Mouse (Mus musculus): Measurements from ENCODE around the gene D1Pas1. TPM values are rescaled to one million over a fixed set of nuclear protein-coding genes. Genes with fewer than 3 reads are reported as not detected.
A peak's percentile ranks its signal among the peaks of the same experiment; 100 is the strongest.

Gene D1Pas1
- polyA plus RNA-seq, 1 experiment from 2014 or later = 0.04 TPM

GRCm38 (mm10) chr1:186992113-186992512 is 24.9 kb downstream of the D1Pas1 start:
- Histone ChIP-seq H3K36me3 (no peaks in the 10 kb centered on the region), H3K4me2 (replicated peaks) (no peak overlapping the region), H3K27me3 (replicated peaks) (no peaks in the 10 kb centered on the region), H3K4me3 (replicated peaks) (no peak overlapping the region), H3K9ac (no peak overlapping the region), H3K27ac (no peak overlapping the region), H3K9me3 (no peaks in the 10 kb centered on the region), H3K4me1 (replicated peaks) (no peaks in the 10 kb centered on the region)
- no peak for ATAC-seq
- 94% methylated on average over 3 of the region's 3 CpGs for whole genome bisulfite sequencing

- no peak overlapping the region for H3K27ac ChIP-seq
- WGBS = 82% methylated on average over 21 of the region's 21 CpGs
- ATAC-seq = no peak
Measured at GRCm38 (mm10) chr1:186997596-186998304, 30.5 kb downstream of the D1Pas1 start.

DNA sequence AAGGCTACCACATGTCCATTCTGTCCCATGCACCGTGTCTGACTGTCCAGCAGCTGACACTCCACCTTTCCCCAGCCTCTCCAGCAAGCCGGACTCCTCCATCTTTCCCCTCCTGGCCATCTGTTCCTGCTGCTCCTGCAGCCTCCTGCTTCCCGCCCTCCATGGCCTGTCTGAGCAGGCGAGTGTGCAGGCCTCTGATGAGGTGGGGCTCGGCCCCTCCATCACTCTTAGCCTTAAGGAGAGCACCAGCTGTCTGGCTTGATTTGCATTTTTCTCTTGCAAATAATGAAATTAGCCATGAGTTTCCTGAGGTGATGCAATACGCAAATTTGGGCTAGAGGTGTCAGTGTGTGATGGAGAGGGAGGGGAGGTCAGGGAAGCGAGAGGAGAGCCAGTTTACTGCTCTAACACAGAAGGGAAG is 36.2 kb downstream of the D1Pas1 start:
- Histone ChIP-seq H3K36me3 (no peaks in the 10 kb centered on the region), H3K27me3 (replicated peaks) (no peaks in the 10 kb centered on the region), H3K4me1 (replicated peaks) (no peaks in the 10 kb centered on the region), H3K9ac (no peak overlapping the region), H3K27ac (no peak overlapping the region), H3K4me3 (replicated peaks) (no peak overlapping the region), H3K4me2 (replicated peaks) (no peak overlapping the region), H3K9me3 (no peaks in the 10 kb centered on the region)
- no peak for ATAC-seq
- 59% methylated on average over 7 of the region's 7 CpGs for WGBS

More at GRCm38 (mm10) chr1:186997596-186998304, 30.5 kb downstream of the D1Pas1 start:
- H3K4me2 ChIP-seq (replicated peaks) = no peak overlapping the region
- H3K9ac ChIP-seq = no peak overlapping the region
- no peaks in the 10 kb centered on the region for H3K4me1 ChIP-seq (replicated peaks)
- no peaks in the 10 kb centered on the region for H3K9me3 ChIP-seq
- no peaks in the 10 kb centered on the region for H3K27me3 ChIP-seq (replicated peaks)
- no peak overlapping the region for H3K4me3 ChIP-seq (replicated peaks)
- no peaks in the 10 kb centered on the region for H3K36me3 ChIP-seq

- Histone ChIP-seq H3K36me3 (no peaks in the 10 kb centered on the region), H3K9ac (no peak overlapping the region), H3K27me3 (replicated peaks) (no peaks in the 10 kb centered on the region), H3K4me3 (replicated peaks) (no peak overlapping the region), H3K4me2 (replicated peaks) (no peak overlapping the region), H3K9me3 (no peaks in the 10 kb centered on the region), H3K27ac (no peak overlapping the region), H3K4me1 (replicated peaks) (no peaks in the 10 kb centered on the region)
- ATAC-seq = peak; percentile 91
- WGBS = 87% methylated on average over 1 of the region's 1 CpGs
Measured at GRCm38 (mm10) chr1:187004306-187004705, 37.1 kb downstream of the D1Pas1 start.

- ATAC-seq = no peak
- no peaks in the 10 kb centered on the region for H3K9me3 ChIP-seq
- H3K4me2 ChIP-seq (replicated peaks) = no peak overlapping the region
- no peaks in the 10 kb centered on the region for H3K36me3 ChIP-seq
- WGBS = 88% methylated on average over 14 of the region's 14 CpGs
- H3K4me1 ChIP-seq (replicated peaks) = no peaks in the 10 kb centered on the region
- H3K27me3 ChIP-seq (replicated peaks) = no peaks in the 10 kb centered on the region
- no peak overlapping the region for H3K4me3 ChIP-seq (replicated peaks)
- no peak overlapping the region for H3K27ac ChIP-seq
- no peak overlapping the region for H3K9ac ChIP-seq
Measured at GRCm38 (mm10) chr1:187006227-187006925, 39.2 kb downstream of the D1Pas1 start.

- no peak overlapping the region for H3K4me3 ChIP-seq (replicated peaks)
- no peak overlapping the region for H3K27ac ChIP-seq
- ATAC-seq = no peak
- 91% methylated on average over 7 of the region's 7 CpGs for WGBS
- H3K9ac ChIP-seq = no peak overlapping the region
- no peaks in the 10 kb centered on the region for H3K36me3 ChIP-seq
- H3K27me3 ChIP-seq (replicated peaks) = no peaks in the 10 kb centered on the region
- no peaks in the 10 kb centered on the region for H3K4me1 ChIP-seq (replicated peaks)
- H3K4me2 ChIP-seq (replicated peaks) = no peak overlapping the region
- H3K9me3 ChIP-seq = no peaks in the 10 kb centered on the region
Measured at GRCm38 (mm10) chr1:187008236-187008635, 41.0 kb downstream of the D1Pas1 start.

GRCm38 (mm10) chr1:187010071-187010470 is 42.9 kb downstream of the D1Pas1 start:
- Histone ChIP-seq H3K4me3 (replicated peaks) (no peak overlapping the region), H3K4me2 (replicated peaks) (no peak overlapping the region), H3K4me1 (replicated peaks) (no peaks in the 10 kb centered on the region), H3K27me3 (replicated peaks) (no peaks in the 10 kb centered on the region), H3K9me3 (no peaks in the 10 kb centered on the region), H3K9ac (no peak overlapping the region), H3K36me3 (no peaks in the 10 kb centered on the region), H3K27ac (no peak overlapping the region)
- no peak for ATAC-seq
- WGBS = 84% methylated on average over 11 of the region's 11 CpGs

- no peak overlapping the region for H3K4me2 ChIP-seq (replicated peaks)
- H3K27me3 ChIP-seq (replicated peaks) = no peaks in the 10 kb centered on the region
- H3K4me3 ChIP-seq (replicated peaks) = no peak overlapping the region
- no peaks in the 10 kb centered on the region for H3K4me1 ChIP-seq (replicated peaks)
- 86% methylated on average over 4 of the region's 4 CpGs for WGBS
- no peak overlapping the region for H3K27ac ChIP-seq
- no peaks in the 10 kb centered on the region for H3K36me3 ChIP-seq
- ATAC-seq = no peak
- H3K9ac ChIP-seq = no peak overlapping the region
- no peaks in the 10 kb centered on the region for H3K9me3 ChIP-seq
Measured at GRCm38 (mm10) chr1:187011601-187012000, 44.4 kb downstream of the D1Pas1 start.

GRCm38 (mm10) chr1:187014141-187014540 is 46.9 kb downstream of the D1Pas1 start:
- Histone ChIP-seq H3K9ac (no peak overlapping the region), H3K4me2 (replicated peaks) (no peak overlapping the region), H3K4me3 (replicated peaks) (no peak overlapping the region), H3K4me1 (replicated peaks) (no peaks in the 10 kb centered on the region), H3K27me3 (replicated peaks) (no peaks in the 10 kb centered on the region), H3K27ac (no peak overlapping the region), H3K9me3 (no peaks in the 10 kb centered on the region), H3K36me3 (no peaks in the 10 kb centered on the region)
- ATAC-seq = no peak
- WGBS = 88% methylated on average over 2 of the region's 2 CpGs

- no peak overlapping the region for H3K4me2 ChIP-seq (replicated peaks)
- H3K9me3 ChIP-seq = no peaks in the 10 kb centered on the region
- H3K9ac ChIP-seq = no peak overlapping the region
- no peaks in the 10 kb centered on the region for H3K27me3 ChIP-seq (replicated peaks)
- no peak overlapping the region for H3K27ac ChIP-seq
- no peak overlapping the region for H3K4me3 ChIP-seq (replicated peaks)
- H3K36me3 ChIP-seq = no peaks in the 10 kb centered on the region
- WGBS = 68% methylated on average over 1 of the region's 1 CpGs
- H3K4me1 ChIP-seq (replicated peaks) = no peaks in the 10 kb centered on the region
- ATAC-seq = no peak
Measured at GRCm38 (mm10) chr1:187015673-187016072, 48.5 kb downstream of the D1Pas1 start.

GRCm38 (mm10) chr1:187016116-187016515 is 48.9 kb downstream of the D1Pas1 start:
- H3K9ac ChIP-seq = no peak overlapping the region
- 51% methylated on average over 4 of the region's 4 CpGs for WGBS
- H3K27ac ChIP-seq = no peak overlapping the region
- H3K4me3 ChIP-seq (replicated peaks) = no peak overlapping the region
- no peaks in the 10 kb centered on the region for H3K4me1 ChIP-seq (replicated peaks)
- ATAC-seq = no peak
- no peak overlapping the region for H3K4me2 ChIP-seq (replicated peaks)
- H3K36me3 ChIP-seq = no peaks in the 10 kb centered on the region
- no peaks in the 10 kb centered on the region for H3K27me3 ChIP-seq (replicated peaks)
- no peaks in the 10 kb centered on the region for H3K9me3 ChIP-seq

DNA sequence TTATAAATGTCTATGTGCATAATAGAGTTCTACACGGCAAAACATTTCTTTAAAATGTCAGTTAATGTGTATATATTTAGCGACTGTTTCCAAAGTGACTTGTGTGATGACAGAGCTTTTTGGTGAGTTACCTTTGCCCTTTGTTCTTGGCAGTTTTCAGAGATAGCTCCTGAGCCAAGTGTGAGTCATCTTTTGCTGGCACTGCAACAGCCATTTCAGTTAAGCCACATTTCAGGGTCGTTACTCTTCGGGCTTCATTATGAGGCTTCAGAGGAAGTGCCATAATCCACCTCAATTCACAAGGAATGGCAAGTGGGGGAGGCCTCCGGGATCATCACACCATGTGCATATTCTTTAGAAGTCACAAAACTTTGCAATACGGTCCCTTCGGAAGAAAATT is 52.8 kb downstream of the D1Pas1 start:
- Histone ChIP-seq H3K9me3 (no peaks in the 10 kb centered on the region), H3K27me3 (replicated peaks) (no peaks in the 10 kb centered on the region), H3K4me1 (replicated peaks) (no peaks in the 10 kb centered on the region), H3K4me2 (replicated peaks) (no peak overlapping the region), H3K4me3 (replicated peaks) (no peak overlapping the region), H3K9ac (no peak overlapping the region), H3K27ac (no peak overlapping the region), H3K36me3 (no peaks in the 10 kb centered on the region)
- ATAC-seq = no peak
- WGBS = 72% methylated on average over 7 of the region's 7 CpGs

Measured in intestine, embryonic 15.5 days (tissue).